Mouse (Mus musculus) spleen, embryonic (tissue): ENCODE measurements around the gene Ap2a1.

Experiments used
- CTCF ChIA-PET: fragments of 350-600 bp; sonication (Branson Sonifier 250); formaldehyde crosslinking; loops from one replicate; lab custom pipeline; 2022; lab: Charles Lee

Ap2a1 gene

GRCm38 (mm10) chr7:44851625-44852234, 77.6 kb downstream of the Ap2a1 start:
- CTCF ChIA-PET = no interaction called here

GRCm38 (mm10) chr7:44850789-44851624, 78.3 kb downstream of the Ap2a1 start:
- CTCF ChIA-PET = no interaction called here
